Mouse (Mus musculus): Measurements from ENCODE around the gene Pld1.
"Not testable (repeated sequence)": the region's sequence is repeated elsewhere in the genome, so short reads cannot be mapped to it uniquely, and the experiment has no call there.

Gene Pld1

DNA sequence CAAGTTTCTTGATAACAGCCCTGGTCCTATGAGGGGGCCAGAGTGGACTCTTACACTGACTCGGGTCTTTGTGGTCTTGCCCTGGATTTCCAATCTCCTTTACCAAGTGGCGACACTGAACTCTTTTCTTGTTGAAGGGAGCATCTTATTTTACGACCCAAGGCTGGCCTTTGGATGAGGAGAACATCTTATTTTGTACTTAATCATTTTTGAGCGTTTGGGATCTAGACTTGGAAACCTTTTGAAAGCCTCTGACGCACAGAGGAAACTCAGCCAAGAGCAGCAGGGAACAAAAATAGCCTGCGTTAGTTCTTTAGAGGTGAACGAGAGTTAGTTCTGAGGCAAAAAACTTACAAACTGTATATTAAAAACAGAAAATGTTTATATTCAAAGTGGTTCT, 4.5 kb downstream of the Pld1 start:
- DNase-seq (ENCODE audit: low spot score) = no peak

DNA sequence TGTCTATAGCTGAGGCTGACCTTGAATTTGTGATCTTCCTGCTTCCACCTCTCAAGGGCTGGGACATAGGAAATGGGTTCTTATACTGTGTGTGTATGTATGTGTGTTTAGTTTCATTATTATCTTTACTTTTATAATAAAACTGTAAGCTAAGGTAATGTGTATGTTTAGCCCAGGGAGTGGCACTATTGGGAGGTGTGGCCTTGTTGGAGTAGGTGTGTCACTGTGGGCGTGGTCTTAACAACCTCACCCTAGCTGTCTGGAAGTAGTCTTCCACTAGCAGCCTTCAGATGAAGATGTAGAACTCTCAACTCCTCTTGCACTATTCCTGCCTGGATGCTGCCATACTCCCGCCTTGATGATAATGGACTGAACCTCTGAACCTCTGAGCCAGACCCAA, 6.9 kb downstream of the Pld1 start:
- DNase-seq (ENCODE audit: low spot score) = not testable (repeated sequence)

GRCm38 (mm10) chr3:27949175-27949872, 10.8 kb downstream of the Pld1 start:
- peak; percentile 36 for DNase-seq (ENCODE audit: low spot score)

GRCm38 (mm10) chr3:27949873-27950250, 11.4 kb downstream of the Pld1 start:
- DNase-seq (ENCODE audit: low spot score) = no peak

GRCm38 (mm10) chr3:27950726-27951125, 12.2 kb downstream of the Pld1 start:
- no peak for DNase-seq (ENCODE audit: low spot score)

DNA sequence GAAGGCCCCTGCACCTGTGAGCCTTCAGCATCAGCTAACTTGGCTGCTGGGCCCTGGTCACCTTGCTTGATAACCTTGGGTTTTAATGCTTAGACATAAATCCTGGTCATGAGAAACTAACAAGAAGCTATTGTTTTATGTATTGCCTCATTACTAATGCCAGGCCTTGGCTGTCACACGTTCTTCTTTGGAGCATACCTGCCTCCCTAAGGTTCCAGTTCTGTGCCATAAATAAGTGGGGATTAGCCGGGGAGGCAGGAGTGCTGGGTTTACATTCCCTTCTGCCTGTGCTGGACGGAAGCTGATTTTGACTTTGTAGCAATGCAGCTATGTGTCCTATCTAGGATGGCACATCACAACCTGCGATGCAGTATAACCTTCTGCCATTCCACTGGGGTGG, 13.2 kb downstream of the Pld1 start:
- no peak for DNase-seq (ENCODE audit: low spot score)

GRCm38 (mm10) chr3:27956006-27956405, 17.5 kb downstream of the Pld1 start:
- no peak for DNase-seq (ENCODE audit: low spot score)

- peak; percentile 28 for DNase-seq (ENCODE audit: low spot score)
Observed at GRCm38 (mm10) chr3:27959221-27959620, 20.7 kb downstream of the Pld1 start.

- no peak for DNase-seq (ENCODE audit: low spot score)
Observed at GRCm38 (mm10) chr3:27961162-27961561, 22.7 kb downstream of the Pld1 start.

DNA sequence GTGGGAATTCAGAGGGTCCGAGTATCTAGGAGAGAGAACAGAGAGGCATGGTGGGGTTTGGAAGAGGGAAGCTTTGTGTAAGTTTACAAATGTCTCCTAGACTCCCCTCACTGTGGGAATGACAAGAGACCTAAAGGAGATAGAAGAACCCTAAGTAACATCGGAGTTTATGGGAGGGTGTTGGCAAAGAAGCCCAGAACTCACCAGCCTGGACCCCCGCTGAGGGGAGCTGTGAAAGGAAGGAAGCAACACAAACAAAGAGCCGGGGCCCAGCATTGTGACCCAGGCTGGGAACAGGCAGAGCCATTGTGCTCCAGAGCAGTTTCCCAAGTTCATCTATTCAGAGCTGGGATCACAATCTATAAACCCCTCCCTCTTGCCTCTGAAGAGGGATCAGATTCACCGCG, 25.3 kb downstream of the Pld1 start:
- DNase-seq (ENCODE audit: low spot score) = no peak

GRCm38 (mm10) chr3:27968671-27969070, 30.2 kb downstream of the Pld1 start:
- DNase-seq (ENCODE audit: low spot score) = no peak

DNA sequence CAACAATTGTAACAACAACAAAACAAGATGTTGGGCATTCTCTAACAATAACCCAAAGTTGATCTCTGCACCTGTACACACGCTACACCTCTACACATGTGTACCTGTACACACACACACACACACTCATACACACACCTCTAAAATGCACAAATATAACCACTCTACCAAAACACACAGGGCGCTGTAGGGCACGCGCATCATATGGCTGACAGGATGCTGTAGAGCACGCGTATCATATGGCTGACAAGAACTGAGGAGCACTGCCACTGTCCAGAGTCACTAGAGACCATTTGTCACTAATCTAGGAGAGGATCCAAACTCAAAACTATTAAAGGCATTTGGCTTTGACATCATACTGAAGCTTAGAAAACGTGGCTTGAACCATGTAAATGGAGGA, 35.4 kb downstream of the Pld1 start:
- no peak for DNase-seq (ENCODE audit: low spot score)

DNA sequence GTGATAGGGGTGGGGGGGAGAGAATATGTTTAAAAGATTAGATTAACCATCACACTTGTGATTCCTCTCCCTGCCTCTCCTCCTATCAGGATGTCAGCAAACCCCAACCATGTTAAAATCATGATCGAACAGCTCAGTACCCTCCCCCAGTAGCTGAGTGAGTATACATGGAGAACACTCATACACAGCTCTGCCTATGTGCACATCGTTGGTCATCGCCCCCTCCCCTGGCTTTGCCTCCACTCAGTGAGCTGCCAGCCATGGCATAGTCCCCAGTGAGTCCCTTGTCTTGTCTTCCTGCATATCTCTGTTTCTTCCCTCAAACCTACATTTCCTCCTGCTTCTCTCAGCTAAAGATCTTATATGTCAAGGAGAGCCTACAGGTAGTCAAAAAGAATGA, 36.5 kb downstream of the Pld1 start:
- DNase-seq (ENCODE audit: low spot score) = no peak

DNA sequence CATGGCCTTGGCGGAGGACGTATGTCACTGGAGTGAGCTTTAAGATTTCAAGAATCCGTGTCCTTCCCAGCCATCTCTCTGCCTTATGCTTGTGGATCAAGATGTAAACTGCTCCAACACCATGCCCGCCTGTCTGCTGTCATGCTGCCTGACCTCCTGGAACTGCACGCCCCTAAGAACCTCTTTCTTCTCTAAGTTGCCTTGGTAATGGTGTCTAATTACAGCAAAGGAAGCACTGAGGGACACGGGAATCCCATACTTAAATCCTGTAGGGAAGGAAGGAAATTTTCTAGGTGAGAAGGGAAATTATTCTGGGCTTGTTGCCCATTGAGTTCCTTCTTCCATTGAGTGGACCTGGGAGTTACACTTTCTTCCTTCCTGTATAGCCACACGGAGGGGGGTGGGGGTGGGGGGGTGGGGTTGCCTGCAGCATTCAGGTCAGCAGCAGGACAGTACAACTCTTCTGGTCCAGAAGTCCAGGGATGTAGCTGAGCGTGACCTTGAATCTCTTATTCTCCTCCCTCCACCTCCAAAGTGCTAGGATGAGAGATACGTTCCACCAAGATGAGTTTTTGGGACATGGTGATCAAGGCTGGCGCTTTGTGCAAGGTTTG, 38.5 kb downstream of the Pld1 start:
- no peak for DNase-seq (ENCODE audit: low spot score)

DNA sequence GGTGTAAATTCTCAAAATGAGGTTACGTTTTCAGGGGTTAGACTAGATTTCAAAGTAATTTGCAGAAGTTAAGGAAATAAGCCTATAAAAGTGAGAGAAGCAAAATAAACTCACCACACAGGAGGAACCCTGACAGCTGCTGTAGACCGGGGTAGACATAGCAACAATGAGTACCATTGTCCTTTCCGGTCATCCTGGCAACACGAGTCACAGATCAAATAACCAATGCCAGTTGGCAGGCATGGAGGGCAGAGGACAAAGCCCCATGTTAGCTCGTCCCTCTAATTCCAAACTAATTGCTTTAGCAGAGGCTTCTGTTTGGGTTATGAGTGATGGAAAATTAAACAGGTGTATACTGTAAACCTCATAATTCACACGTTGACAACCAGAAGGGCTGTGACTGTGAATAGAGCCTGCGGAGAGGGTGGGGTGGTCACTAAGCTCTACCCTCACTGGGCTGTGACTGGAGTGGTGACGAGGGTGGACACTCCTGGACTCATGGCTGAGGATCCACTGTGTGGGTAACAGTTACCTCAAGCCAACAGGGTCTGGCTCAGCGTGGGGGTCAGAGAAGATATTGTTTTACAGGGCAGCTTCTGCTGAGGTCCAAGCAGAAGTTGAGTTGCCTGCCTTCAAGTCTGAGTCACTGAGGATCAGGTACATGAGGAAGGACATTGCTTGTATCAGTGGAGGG, 39.7 kb downstream of the Pld1 start:
- no peak for DNase-seq (ENCODE audit: low spot score)

DNA sequence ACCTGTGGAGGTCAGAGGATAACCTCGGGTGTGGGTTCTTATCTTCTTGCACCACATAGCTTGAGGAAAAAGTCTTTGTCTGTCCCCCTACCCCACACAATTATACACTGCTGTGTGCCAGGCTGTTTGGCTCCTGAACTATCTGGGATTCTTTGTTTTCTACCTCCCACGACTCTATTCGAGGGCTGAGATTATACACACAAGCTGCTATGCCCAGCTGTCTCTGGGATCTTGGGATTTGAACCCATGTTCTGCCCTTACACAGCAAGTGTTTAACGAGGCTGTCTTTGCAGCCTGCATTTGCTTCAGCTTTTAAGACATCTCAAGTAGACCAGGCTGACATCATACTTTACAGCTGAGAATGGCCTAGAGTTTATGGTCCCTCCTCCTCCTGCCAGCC, 43.1 kb downstream of the Pld1 start:
- no peak for DNase-seq (ENCODE audit: low spot score)

GRCm38 (mm10) chr3:27982436-27983017, 44.0 kb downstream of the Pld1 start:
- peak; percentile 74 for DNase-seq (ENCODE audit: low spot score)

GRCm38 (mm10) chr3:27983274-27983673, 44.8 kb downstream of the Pld1 start:
- DNase-seq (ENCODE audit: low spot score) = no peak

DNA sequence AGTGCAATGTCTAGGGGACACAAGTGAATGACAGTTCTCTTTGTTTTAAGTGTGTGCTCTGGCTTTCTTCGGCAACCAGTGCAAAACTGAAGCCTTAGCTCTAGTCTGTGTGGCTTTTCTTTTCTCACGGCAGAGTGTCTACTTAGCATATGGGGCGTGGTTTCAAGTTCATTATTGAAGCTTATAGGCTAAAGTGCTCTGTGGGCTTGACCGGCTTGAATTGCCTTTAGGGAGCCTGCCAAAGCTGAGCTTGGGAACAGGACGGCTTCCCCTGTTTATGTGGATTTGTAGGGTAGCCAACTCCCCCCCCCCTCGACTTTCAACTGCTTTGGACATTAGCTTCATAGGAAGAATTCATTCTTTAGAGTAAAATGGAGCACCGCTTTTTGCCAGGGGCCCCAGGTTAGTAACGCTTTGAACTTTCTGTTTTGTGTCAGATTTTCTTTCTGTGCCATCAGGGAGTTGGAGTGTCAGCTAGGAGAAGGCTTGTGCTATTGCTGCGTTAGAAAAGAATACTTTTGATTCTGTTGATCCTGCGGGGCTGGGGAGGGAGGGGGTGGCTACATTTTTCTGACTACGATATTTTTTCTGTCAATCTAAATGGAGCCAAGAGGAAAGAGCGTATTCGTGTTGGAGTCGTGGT, 45.6 kb downstream of the Pld1 start:
- DNase-seq (ENCODE audit: low spot score) = peak; percentile 63

GRCm38 (mm10) chr3:27984620-27985019, 46.1 kb downstream of the Pld1 start:
- no peak for DNase-seq (ENCODE audit: low spot score)

DNA sequence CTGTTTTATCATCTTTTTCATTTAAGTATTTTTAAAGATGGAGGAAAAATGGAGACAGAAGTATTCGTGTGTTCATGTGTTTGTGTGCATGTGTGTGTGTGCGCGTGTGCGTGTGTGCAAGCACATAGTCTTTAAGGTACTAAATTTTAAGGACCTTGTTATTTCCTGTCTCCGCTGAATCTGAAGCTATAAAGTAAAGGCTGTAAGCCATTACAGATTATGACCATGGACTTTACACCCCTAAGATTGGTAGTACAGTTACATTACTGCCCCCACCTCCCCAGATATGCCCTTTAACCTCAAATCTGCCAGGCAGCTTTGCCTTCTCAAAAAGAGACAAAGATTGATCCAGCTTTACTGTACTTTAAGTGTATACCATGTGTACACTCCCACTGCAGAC, 46.8 kb downstream of the Pld1 start:
- no peak for DNase-seq (ENCODE audit: low spot score)

DNA sequence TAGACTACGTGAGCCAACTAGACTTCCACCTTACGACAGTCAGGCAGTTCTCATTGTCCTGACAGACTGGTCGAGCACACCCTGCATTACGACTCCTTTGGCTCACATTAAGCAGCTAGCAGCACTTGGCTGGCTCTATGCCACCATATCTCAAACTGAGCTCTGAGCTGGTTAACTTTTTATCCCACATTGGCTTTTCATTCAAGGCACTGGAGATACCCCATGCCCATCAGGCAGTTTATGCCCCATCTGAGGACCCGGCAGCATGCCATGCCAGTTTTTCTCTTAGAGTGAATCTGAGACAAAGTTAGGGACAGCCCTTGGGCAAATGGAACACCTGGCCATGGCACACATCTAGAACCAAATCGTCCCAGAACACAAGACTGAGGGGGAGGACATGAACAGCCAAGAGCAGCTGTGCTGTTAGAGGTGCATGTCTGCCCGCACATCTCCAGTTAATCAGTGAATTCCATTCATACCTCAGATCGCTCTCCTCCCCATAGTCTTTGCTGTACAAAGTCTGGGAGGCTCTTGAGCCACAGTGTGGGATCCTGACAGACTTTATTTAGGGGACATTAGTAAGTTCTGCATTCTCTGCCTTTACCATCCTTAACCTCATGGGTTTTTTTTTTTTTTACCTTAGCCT, 49.5 kb downstream of the Pld1 start:
- peak; percentile 22 for DNase-seq (ENCODE audit: low spot score)

All from yolk sac, embryonic 10.5 days (tissue).